Mouse (Mus musculus): ENCODE measurements around the gene Hvcn1.

The Hvcn1 gene

GRCm38 (mm10) chr5:122267136-122267535 lies 60.5 kb downstream of the Hvcn1 start:
- no peak for DNase-seq (ENCODE audit: low spot score in 2 of 2)

GRCm38 (mm10) chr5:122267899-122268298 lies 61.3 kb downstream of the Hvcn1 start:
- peak; percentile 62 to 64 for DNase-seq (ENCODE audit: low spot score in 2 of 2)

GRCm38 (mm10) chr5:122268858-122269604 lies 62.4 kb downstream of the Hvcn1 start:
- no peak for DNase-seq (ENCODE audit: low spot score in 2 of 2)

- DNase-seq (ENCODE audit: low spot score in 2 of 2), result no peak
Observed at GRCm38 (mm10) chr5:122272821-122273220, 66.2 kb downstream of the Hvcn1 start.

- no peak for DNase-seq (ENCODE audit: low spot score in 2 of 2)
Observed at GRCm38 (mm10) chr5:122274785-122275184, 68.2 kb downstream of the Hvcn1 start.

- no peak for DNase-seq (ENCODE audit: low spot score in 2 of 2)
Observed at GRCm38 (mm10) chr5:122278946-122279345, 72.3 kb downstream of the Hvcn1 start.

- DNase-seq (ENCODE audit: low spot score in 2 of 2), result no peak
Observed at GRCm38 (mm10) chr5:122279799-122280421, 73.3 kb downstream of the Hvcn1 start.

- no peak for DNase-seq (ENCODE audit: low spot score in 2 of 2)
Observed at GRCm38 (mm10) chr5:122280422-122280826, 73.8 kb downstream of the Hvcn1 start.

- DNase-seq (ENCODE audit: low spot score in 2 of 2), result no peak
Observed at GRCm38 (mm10) chr5:122280827-122281462, 74.3 kb downstream of the Hvcn1 start.

GRCm38 (mm10) chr5:122283828-122284182 lies 77.2 kb downstream of the Hvcn1 start:
- DNase-seq (ENCODE audit: low spot score in 2 of 2), result no peak

- peak; percentile 62 to 77 for DNase-seq (ENCODE audit: low spot score in 2 of 2)
Observed at GRCm38 (mm10) chr5:122284183-122285028, 77.8 kb downstream of the Hvcn1 start, which contains the start of gene Pptc7. Gene Pptc7 (plus strand): TSS chr5:122284365.

GRCm38 (mm10) chr5:122285029-122285766 lies 78.6 kb downstream of the Hvcn1 start:
- peak in 1 of 2 experiments; percentile 27 for DNase-seq (ENCODE audit: low spot score in 2 of 2)

GRCm38 (mm10) chr5:122285767-122286150 lies 79.2 kb downstream of the Hvcn1 start:
- DNase-seq (ENCODE audit: low spot score in 2 of 2), result no peak

- DNase-seq (ENCODE audit: low spot score in 2 of 2), result no peak
Observed at GRCm38 (mm10) chr5:122286191-122286590, 79.6 kb downstream of the Hvcn1 start.

GRCm38 (mm10) chr5:122287026-122287425 lies 80.4 kb downstream of the Hvcn1 start:
- no peak for DNase-seq (ENCODE audit: low spot score in 2 of 2)

GRCm38 (mm10) chr5:122288147-122288811 lies 81.7 kb downstream of the Hvcn1 start:
- DNase-seq (ENCODE audit: low spot score in 2 of 2), result no peak

GRCm38 (mm10) chr5:122291149-122291548 lies 84.5 kb downstream of the Hvcn1 start:
- DNase-seq (ENCODE audit: low spot score in 2 of 2), result no peak

Measured in frontal cortex, postnatal 25 days (tissue).